Mouse (Mus musculus) layer of hippocampus, adult 2 months (tissue): Measurements from ENCODE around the gene AW822073. TPM values are rescaled to one million over a fixed set of nuclear protein-coding genes. Genes with fewer than 3 reads are reported as not detected.

Experiments used
- DNase-seq, 2 experiments: peaks; one replicate each; pipeline ENCODE4 v3.0.0; 2022; ENCODE audit warnings: low spot score in 2 of 2
- H3K27ac ChIP-seq: fragments of 200-600 bp; 2 replicates; pipeline ENCODE4 v1.8.1; 2022
- H3K4me3 ChIP-seq: fragments of 200-600 bp; 2 replicates; pipeline ENCODE4 v1.8.1; 2022; ENCODE audit warnings: mild to moderate bottlenecking
- CTCF ChIP-seq: fragments of 200-600 bp; conservative IDR thresholded peaks from 2 replicates; pipeline ENCODE4 v1.8.1; 2022; ENCODE audit warnings: antibody characterized with exemption, mild to moderate bottlenecking, moderate library complexity
- total RNA-seq, 2 experiments: library from RNA; stranded (reverse); gene quantifications; 2 replicates each; pipeline ENCODE4 v1.2.3; 2021

The AW822073 gene
- total RNA-seq, 2 experiments from 2014 or later = not detected

DNA sequence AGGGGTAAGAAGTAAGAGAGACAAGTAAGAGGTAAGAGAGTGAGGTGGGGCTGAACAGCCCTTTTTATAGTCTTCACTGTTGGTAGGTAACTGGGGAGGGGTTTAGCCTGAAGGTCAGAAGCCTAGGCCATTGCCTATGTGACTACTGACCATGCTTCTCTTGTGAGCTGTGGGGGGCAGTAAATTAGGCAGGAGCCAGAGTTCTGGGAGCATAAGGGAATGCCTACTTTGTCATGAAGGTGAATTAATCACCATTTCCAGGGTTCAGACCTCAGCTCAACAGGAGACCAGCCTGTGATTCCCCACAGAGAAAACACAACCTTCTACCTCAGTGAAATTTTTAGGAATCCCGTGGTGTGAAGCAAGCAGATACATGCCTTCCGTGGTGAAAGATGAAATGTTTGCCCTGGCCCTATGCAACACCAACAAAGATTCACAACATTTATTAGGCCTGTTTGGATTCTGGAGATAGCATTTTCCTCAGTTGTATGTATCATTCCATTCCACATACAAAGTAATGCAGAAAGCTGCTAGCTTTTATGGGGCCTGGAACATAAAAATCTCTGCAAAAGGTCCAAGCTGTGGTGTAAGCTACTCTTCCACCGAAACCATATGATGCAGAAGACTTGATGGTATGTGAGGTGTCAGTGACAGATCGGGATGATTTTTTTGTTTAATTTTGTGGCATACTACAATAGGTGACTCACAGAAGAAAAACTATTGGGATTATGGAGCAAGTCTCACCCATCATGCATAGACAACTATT lies 17.9 kb downstream of the AW822073 start:
- no peak for TF ChIP-seq CTCF
- no peak for DNase-seq
- H3K4me3 ChIP-seq = no peak overlapping the region
- H3K27ac ChIP-seq = no peak overlapping the region

GRCm38 (mm10) chr10:58205986-58206385 lies 18.7 kb downstream of the AW822073 start:
- no peak for DNase-seq
- H3K27ac ChIP-seq = no peak overlapping the region
- TF ChIP-seq CTCF = no peak

More at GRCm38 (mm10) chr10:58205986-58206385, 18.7 kb downstream of the AW822073 start:
- H3K4me3 ChIP-seq = no peak overlapping the region

Other genes with a start within 250 kb of the AW822073 start
- not detected for gene Duxf3, start 7.7 kb upstream of the AW822073 start, total RNA-seq
- gene Gm4981, start 11.8 kb upstream of the AW822073 start, total RNA-seq = not detected
- gene Gcc2, start 30.6 kb upstream of the AW822073 start, total RNA-seq = 10 to 100 TPM; 75.9 to 81.9 TPM
- 10 to 100 TPM; 20.7 to 22.6 TPM for gene Lims1, start 98.5 kb upstream of the AW822073 start, total RNA-seq
- 10 to 100 TPM; 78.2 to 81.5 TPM for gene Ranbp2, start 222.0 kb upstream of the AW822073 start, total RNA-seq